Mouse (Mus musculus): ENCODE results near the gene Map3k14. TPM values are rescaled to one million over a fixed set of nuclear protein-coding genes. Genes with fewer than 3 reads are reported as not detected.
"Not testable (repeated sequence)": the region's sequence is repeated elsewhere in the genome, so short reads cannot be mapped to it uniquely, and the experiment has no call there.

Map3k14 gene
- polyA plus RNA-seq, 1 experiment from 2014 or later: 3.1 TPM

DNA sequence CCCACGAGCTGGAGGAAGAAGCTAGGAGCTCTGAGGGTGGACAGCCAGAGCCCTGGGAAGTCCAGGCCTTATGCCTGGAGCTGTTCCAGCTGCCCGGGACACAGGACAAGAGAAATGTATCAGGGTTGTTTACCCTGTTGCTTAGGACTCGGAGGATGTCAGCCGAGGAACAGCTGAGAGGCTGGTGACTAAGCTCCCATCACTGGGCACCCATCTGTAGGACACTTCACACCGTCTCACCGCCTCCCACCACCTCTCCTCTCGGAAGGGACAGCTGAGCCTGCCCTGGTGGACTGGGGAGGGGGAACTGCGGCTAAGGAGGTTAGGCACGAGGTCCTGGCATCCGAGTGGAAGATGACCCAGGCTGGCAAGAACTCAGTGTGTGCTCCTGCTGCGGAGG lies 31.6 kb downstream of the Map3k14 start:
- Histone ChIP-seq H3K27me3 (replicated peaks; ENCODE audit: low read depth, poor library complexity, severe bottlenecking) (no peaks in the 10 kb centered on the region), H3K27ac (replicated peaks) (0 out of 2 replicates have a peak overlapping the region, but pooled peaks have one; percentile 44), H3K36me3 (replicated peaks) (peaks cover 57% of the 10 kb centered on the region), H3K9me3 (no peaks in the 10 kb centered on the region), H3K4me3 (no peak overlapping the region), H3K4me1 (peaks cover 17% of the 10 kb centered on the region)
- DNase-seq (ENCODE audit: low spot score): no peak
- 79% methylated on average over 11 of the region's 11 CpGs for WGBS

DNA sequence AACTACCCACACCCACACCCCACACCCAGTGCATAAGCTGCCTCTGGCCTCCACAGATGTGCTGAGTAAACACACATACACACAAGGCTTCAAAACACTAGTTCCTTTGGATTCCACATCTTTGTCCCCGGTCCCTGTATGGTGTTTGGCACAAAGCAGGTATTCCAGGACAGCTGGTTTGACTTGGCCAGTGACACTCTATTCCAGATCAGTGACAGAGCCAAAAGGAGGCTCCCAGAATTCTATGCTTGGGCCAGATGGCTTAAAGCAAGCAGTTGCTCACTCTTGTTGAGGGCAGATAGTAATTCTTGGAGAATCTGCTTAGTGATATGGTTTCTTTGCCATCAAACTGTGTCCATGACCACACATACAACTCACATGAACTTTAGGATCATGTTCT lies 32.8 kb downstream of the Map3k14 start:
- Histone ChIP-seq H3K36me3 (replicated peaks) (peaks cover 57% of the 10 kb centered on the region), H3K4me1 (peaks cover 17% of the 10 kb centered on the region), H3K9me3 (no peaks in the 10 kb centered on the region), H3K27me3 (replicated peaks; ENCODE audit: low read depth, poor library complexity, severe bottlenecking) (no peaks in the 10 kb centered on the region), H3K4me3 (no peak overlapping the region), H3K27ac (replicated peaks) (no peak overlapping the region)
- DNase-seq (ENCODE audit: low spot score): no peak
- WGBS: 70% methylated on average over 1 of the region's 1 CpGs

DNA sequence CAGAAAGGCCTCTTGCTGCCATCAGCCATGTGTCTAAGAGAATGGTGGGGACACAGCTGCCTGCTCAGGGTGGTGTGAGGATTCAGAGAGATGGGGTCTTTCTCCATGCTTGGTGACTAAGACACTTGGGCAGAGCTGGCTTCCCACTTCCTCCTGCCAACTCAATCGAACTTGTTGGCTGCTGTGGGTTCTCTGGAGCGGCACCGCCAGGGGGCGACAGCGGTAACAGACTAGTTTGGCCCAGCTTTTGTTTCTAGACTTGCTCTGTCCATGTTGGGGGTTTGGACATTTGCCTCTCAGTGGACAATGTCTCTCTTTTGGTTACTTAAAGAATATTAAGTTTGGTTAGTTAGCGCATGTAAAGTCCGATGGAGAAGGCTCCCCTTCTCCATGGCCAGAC lies 34.3 kb downstream of the Map3k14 start:
- no peaks in the 10 kb centered on the region for H3K9me3 ChIP-seq
- no peak overlapping the region for H3K4me3 ChIP-seq
- peak; percentile 82 for DNase-seq (ENCODE audit: low spot score)
- peaks cover 17% of the 10 kb centered on the region for H3K4me1 ChIP-seq
- H3K36me3 ChIP-seq (replicated peaks): peaks cover 54% of the 10 kb centered on the region
- WGBS: 27% methylated on average over 7 of the region's 7 CpGs
- 0 out of 2 replicates have a peak overlapping the region, but pooled peaks have one; percentile 35 for H3K27ac ChIP-seq (replicated peaks)
- H3K27me3 ChIP-seq (replicated peaks; ENCODE audit: low read depth, poor library complexity, severe bottlenecking): no peaks in the 10 kb centered on the region

DNA sequence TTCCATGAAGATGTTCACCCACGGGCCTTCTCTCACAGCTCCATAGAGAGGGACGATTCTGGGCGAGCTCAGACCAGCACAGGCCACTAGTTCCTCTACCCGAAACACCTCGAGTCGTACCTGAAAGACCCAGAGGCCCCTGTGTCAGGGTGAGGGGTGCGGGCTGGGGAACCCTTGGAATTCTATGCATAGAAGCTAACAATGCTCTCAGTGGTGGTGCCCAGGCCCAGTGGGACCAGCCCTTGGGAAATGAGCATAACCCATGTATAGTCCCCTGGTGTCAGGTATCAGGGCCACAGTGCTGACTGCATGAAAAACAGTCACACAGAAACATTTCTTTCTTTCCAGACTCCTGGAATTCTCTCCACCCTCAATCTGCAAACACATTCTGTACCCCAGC lies 35.9 kb downstream of the Map3k14 start:
- 93% methylated on average over 7 of the region's 7 CpGs for WGBS
- H3K4me1 ChIP-seq: peaks cover 16% of the 10 kb centered on the region
- no peak for DNase-seq (ENCODE audit: low spot score)
- no peak overlapping the region for H3K4me3 ChIP-seq
- no peak overlapping the region for H3K27ac ChIP-seq (replicated peaks)
- no peaks in the 10 kb centered on the region for H3K9me3 ChIP-seq
- H3K27me3 ChIP-seq (replicated peaks; ENCODE audit: low read depth, poor library complexity, severe bottlenecking): no peaks in the 10 kb centered on the region
- peaks cover 53% of the 10 kb centered on the region for H3K36me3 ChIP-seq (replicated peaks)

DNA sequence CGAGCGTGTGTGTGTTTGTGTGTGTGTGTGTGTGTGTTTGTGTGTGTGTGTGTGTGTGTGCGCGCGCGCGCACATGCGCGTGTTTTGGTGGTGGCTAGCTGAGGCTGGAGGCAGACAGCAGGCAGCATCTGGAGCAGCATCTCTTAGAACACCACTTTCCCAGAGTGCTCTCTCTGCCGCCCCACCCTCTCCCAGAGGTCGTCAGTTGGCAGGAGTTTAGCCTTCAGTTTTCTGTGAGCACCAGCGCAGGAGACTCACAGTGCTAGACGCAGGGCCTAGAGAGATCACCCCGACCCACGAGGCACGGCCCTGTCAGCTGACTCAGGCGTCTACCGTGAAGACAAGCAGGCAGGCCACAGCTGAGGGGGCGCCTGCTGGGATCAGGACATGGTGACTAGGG lies 36.6 kb downstream of the Map3k14 start:
- H3K27ac ChIP-seq (replicated peaks): no peak overlapping the region
- 90% methylated on average over 19 of the region's 19 CpGs for WGBS

DNA sequence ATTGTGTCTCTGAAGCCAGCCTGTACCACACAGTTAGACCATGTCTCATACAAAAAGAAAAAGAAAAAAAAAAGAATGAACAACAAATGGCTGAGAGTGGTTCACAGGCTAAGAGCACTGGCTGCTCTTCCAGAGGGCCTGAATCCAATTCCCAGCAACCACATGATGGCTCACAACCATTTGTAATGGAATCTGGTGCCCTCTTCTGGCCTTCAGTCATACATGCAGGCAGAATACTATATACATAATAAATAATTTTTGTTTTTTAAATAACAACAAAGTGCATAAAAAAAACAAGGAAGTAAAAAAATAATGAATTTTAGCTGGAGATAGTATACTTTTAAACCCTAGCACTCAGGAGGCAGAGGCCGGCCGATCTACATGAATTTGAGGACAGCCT lies 37.7 kb downstream of the Map3k14 start:
- no peak overlapping the region; the same call in 1 of the 2 replicates for H3K4me3 ChIP-seq
- no peaks in the 10 kb centered on the region for H3K9me3 ChIP-seq
- WGBS: 96% methylated on average over 2 of the region's 2 CpGs
- no peak overlapping the region for H3K27ac ChIP-seq (replicated peaks)
- peaks cover 66% of the 10 kb centered on the region for H3K36me3 ChIP-seq (replicated peaks)
- no peak for DNase-seq (ENCODE audit: low spot score)
- H3K4me1 ChIP-seq: peaks cover 21% of the 10 kb centered on the region
- no peaks in the 10 kb centered on the region for H3K27me3 ChIP-seq (replicated peaks; ENCODE audit: low read depth, poor library complexity, severe bottlenecking)

More for the DNA sequence above, 36.6 kb downstream of the Map3k14 start:
- H3K36me3 ChIP-seq (replicated peaks): peaks cover 56% of the 10 kb centered on the region
- no peaks in the 10 kb centered on the region for H3K9me3 ChIP-seq
- no peak for DNase-seq (ENCODE audit: low spot score)
- H3K4me3 ChIP-seq: no peak overlapping the region
- no peaks in the 10 kb centered on the region for H3K27me3 ChIP-seq (replicated peaks; ENCODE audit: low read depth, poor library complexity, severe bottlenecking)
- H3K4me1 ChIP-seq: peaks cover 12% of the 10 kb centered on the region

DNA sequence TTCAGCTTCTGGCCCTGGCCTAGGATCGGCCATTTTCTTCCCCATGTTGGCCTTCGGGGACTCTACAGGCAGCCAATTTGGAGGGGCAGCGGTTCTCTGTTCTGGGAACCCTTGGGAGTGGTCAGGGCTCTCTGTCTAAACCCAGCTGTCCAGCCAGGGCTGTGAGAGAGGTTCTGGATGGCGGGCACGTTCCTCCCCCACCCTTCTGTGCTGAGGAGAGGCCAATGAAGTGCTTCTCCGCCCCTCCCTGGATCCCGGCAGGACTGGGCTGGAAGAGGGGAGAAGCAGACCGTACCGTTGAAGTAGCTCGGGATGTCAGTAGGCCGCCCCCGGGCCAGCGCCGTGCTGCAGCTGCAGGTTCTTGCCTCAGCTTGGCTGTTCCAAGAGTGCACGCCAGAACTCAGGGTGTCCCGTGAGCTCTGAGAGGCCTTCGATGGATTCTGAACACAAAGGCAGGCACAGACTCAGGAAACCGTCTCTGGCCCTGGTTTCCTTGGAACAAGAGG lies 43.3 kb downstream of the Map3k14 start:
- Histone ChIP-seq H3K4me3 (no peak overlapping the region), H3K27ac (replicated peaks) (peak overlapping the region; percentile 74), H3K9me3 (no peaks in the 10 kb centered on the region), H3K27me3 (replicated peaks; ENCODE audit: low read depth, poor library complexity, severe bottlenecking) (peaks cover 20% of the 10 kb centered on the region), H3K36me3 (replicated peaks) (peaks cover 88% of the 10 kb centered on the region), H3K4me1 (peaks cover 18% of the 10 kb centered on the region)
- no peak for DNase-seq (ENCODE audit: low spot score)
- 60% methylated on average over 18 of the region's 18 CpGs for WGBS

DNA sequence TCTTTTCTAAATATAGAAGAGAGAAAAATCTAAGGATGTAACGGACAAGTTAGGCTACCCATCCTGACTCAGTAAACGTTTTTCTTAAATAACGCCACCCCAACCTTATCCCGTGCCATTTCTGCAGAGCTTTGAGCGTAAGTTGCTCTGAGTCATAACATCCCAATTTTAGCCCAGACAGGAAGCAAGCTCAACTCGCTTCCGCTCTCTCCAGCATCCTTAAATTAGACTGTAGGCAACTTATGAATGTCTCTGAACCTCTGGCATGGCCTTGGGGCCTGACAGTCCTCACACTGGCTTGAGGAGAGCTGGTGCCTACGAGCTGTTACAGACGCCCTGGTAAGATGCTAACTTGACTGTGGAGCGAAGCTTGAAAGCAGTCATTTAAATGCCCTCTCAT lies 43.8 kb downstream of the Map3k14 start:
- H3K9me3 ChIP-seq: no peaks in the 10 kb centered on the region
- H3K27ac ChIP-seq (replicated peaks): 0 out of 2 replicates have a peak overlapping the region, but pooled peaks have one; percentile 74
- peaks cover 26% of the 10 kb centered on the region for H3K27me3 ChIP-seq (replicated peaks; ENCODE audit: low read depth, poor library complexity, severe bottlenecking)
- no peak overlapping the region for H3K4me3 ChIP-seq
- DNase-seq (ENCODE audit: low spot score): no peak
- WGBS: 90% methylated on average over 10 of the region's 10 CpGs
- H3K4me1 ChIP-seq: peaks cover 21% of the 10 kb centered on the region
- peaks cover 83% of the 10 kb centered on the region for H3K36me3 ChIP-seq (replicated peaks)

DNA sequence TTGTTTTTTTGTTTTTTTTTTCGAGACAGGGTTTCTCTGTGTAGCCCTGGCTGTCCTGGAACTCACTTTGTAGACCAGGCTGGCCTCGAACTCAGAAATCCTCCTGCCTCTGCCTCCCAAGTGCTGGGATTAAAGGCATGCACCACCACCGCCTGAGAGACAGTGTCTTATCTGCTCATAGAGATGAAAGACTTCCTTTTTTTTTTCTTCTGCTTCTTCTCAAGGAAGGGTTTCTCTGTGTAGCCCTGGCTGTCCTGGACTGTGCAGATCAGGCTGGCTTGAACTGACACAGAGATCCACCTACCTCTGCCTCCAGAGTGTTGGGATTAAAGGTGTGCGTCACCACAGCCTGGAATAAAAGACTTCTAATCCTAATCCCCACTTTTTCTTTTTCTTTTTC lies 44.6 kb downstream of the Map3k14 start:
- H3K4me3 ChIP-seq; DNase-seq (ENCODE audit: low spot score); H3K9me3 ChIP-seq; H3K27ac ChIP-seq (replicated peaks): not testable (repeated sequence)
- Histone ChIP-seq H3K36me3 (replicated peaks) (peaks cover 79% of the 10 kb centered on the region), H3K27me3 (replicated peaks; ENCODE audit: low read depth, poor library complexity, severe bottlenecking) (peaks cover 33% of the 10 kb centered on the region), H3K4me1 (peaks cover 28% of the 10 kb centered on the region)
- WGBS: 91% methylated on average over 4 of the region's 4 CpGs

DNA sequence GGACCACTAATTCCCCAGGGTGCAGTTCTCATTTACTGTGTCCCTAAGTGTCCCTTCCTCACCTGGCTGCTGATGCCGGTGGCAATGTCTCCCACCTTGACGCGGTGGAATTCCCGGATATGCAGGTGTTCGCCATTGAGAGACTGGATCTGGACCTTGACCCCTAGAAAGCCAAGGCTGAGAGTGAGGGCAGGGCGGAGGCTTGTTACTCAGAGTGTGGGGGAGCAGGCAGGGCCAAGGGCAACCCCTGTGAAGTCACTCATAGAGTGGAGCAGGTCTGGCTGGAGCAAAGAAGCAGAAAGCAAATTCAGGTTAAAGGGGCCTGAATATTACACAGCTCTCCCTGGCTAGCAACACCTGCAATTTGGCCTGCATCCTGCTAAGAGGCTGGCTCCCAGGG lies 45.8 kb downstream of the Map3k14 start:
- Histone ChIP-seq H3K27me3 (replicated peaks; ENCODE audit: low read depth, poor library complexity, severe bottlenecking) (peaks cover 46% of the 10 kb centered on the region), H3K27ac (replicated peaks) (no peak overlapping the region), H3K4me3 (no peak overlapping the region), H3K4me1 (peaks cover 32% of the 10 kb centered on the region), H3K36me3 (replicated peaks) (peaks cover 66% of the 10 kb centered on the region), H3K9me3 (no peaks in the 10 kb centered on the region)
- 91% methylated on average over 6 of the region's 6 CpGs for WGBS
- DNase-seq (ENCODE audit: low spot score): no peak

DNA sequence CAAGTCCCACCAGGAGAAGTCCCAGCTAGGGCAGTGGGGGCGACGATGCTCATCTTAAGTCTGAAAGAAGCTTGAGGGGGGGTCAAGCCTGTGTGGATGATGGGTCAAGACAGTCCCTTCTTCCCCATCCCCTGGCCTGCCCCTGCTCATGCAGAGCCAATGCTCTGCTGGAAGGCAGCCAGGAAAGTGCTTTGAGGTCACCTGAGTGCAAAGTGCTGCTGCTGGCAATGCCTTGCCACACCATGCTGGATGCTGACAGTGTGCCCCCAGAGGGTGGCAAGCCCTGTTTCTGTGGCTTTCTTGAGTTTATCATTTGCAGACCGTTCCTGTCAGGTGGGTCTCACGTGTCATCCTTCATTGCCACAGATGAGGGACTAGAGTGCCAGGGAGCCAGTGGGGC lies 47.3 kb downstream of the Map3k14 start:
- peaks cover 27% of the 10 kb centered on the region for H3K4me1 ChIP-seq
- no peak for DNase-seq (ENCODE audit: low spot score)
- 82% methylated on average over 4 of the region's 4 CpGs for WGBS
- H3K9me3 ChIP-seq: no peaks in the 10 kb centered on the region
- H3K36me3 ChIP-seq (replicated peaks): peaks cover 53% of the 10 kb centered on the region
- peaks cover 49% of the 10 kb centered on the region for H3K27me3 ChIP-seq (replicated peaks; ENCODE audit: low read depth, poor library complexity, severe bottlenecking)
- H3K4me3 ChIP-seq: no peak overlapping the region
- no peak overlapping the region for H3K27ac ChIP-seq (replicated peaks)

DNA sequence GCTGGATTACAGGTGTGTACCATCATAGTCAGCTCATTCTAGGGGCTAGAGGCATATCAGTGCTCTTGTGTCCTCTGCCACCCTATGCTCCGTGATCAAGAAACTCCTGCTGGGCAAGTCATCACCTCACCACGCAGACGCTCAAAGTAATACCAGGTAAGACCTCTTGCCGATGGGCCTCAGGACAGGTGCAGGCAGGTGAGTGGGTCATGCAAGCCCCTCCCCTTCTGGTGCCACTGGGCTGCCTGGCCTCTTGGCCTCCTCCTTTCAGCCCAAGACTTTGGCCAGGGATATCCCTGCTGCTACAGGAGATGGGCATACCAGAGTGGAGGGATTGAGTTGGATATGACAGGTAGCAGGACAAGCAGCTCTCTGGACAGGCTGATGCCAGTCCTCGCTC lies 48.0 kb downstream of the Map3k14 start:
- Histone ChIP-seq H3K36me3 (replicated peaks) (peaks cover 46% of the 10 kb centered on the region), H3K4me1 (peaks cover 20% of the 10 kb centered on the region), H3K27ac (replicated peaks) (no peak overlapping the region), H3K9me3 (no peaks in the 10 kb centered on the region), H3K27me3 (replicated peaks; ENCODE audit: low read depth, poor library complexity, severe bottlenecking) (peaks cover 49% of the 10 kb centered on the region), H3K4me3 (no peak overlapping the region)
- DNase-seq (ENCODE audit: low spot score): no peak
- 86% methylated on average over 5 of the region's 5 CpGs for WGBS

DNA sequence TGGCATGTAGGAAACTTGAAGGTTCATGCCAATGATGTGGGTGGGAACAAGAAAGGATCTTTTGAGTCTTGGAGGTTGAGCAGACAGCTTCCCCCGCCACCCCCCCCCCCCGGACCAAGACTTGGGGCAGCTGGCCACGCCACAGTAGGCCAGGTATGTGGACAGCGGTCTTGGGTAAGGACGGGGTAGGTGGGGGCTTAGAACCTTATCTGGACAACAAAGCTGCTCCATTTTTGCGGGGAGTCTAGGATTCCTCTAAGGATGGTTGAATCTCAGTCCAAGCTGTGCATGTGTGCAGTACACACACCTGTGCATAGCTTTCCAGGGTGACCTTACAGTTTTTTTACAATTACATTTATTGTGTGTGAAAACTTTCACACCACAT lies 48.8 kb downstream of the Map3k14 start:
- Histone ChIP-seq H3K27me3 (replicated peaks; ENCODE audit: low read depth, poor library complexity, severe bottlenecking) (peaks cover 49% of the 10 kb centered on the region), H3K9me3 (peaks cover 3% of the 10 kb centered on the region; the same call in 1 of the 2 replicates), H3K4me3 (peak overlapping the region; percentile 66), H3K27ac (replicated peaks) (peak overlapping the region; percentile 73; the same call in 1 of the 2 replicates), H3K36me3 (replicated peaks) (peaks cover 38% of the 10 kb centered on the region), H3K4me1 (peaks cover 14% of the 10 kb centered on the region)
- 18% methylated on average over 6 of the region's 6 CpGs for WGBS
- no peak for DNase-seq (ENCODE audit: low spot score)

All from embryonic facial prominence, embryonic 10.5 days (tissue).